Mouse (Mus musculus): ENCODE results near the gene Hspb8. TPM values are rescaled to one million over a fixed set of nuclear protein-coding genes. Genes with fewer than 3 reads are reported as not detected.

Gene Hspb8
- total and polyA plus RNA-seq, 3 experiments, result 0.16 TPM; not detected in 2

DNA sequence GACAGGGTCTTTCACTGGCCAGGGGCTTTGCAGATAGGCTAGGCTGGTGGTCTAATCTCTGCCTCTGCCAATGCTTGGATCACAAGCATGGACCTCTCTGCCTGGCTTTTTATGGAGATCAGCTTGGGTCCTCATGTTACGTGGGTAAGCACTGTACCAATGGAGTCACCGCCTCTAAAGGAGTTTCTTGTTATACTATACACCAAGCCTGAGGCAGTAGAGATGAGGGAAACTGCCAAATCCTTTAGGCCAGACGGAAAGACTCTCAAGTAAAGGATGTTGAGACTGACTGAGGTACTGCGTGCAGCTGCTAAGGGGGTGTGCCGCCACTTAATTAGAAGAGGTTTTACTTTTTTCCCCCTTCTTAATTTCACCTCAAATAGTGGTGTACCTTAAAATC lies 43.8 kb downstream of the Hspb8 start:
- TF ChIP-seq CTCF (IDR thresholded peaks at IDR 0.05; ENCODE audit: low read depth, low read length) (no peak), TAL1 (conservative IDR thresholded peaks at IDR 0.05; ENCODE audit: low read depth, low read length) (no peak), GATA1 (IDR thresholded peaks at IDR 0.05; ENCODE audit: borderline replicate concordance, low read length) (no peak), POLR2AphosphoS5 (IDR thresholded peaks at IDR 0.05; ENCODE audit: insufficient replicate concordance, low read depth, low read length) (no peak), GATA2 (IDR thresholded peaks at IDR 0.05; ENCODE audit: borderline replicate concordance, low read depth, low read length) (no peak)
- Histone ChIP-seq H3K4me3 (ENCODE audit: low read depth, low read length) (no peak overlapping the region), H3K4me1 (ENCODE audit: insufficient read depth, low read depth, low read length) (no peaks in the 10 kb centered on the region), H3K27me3 (ENCODE audit: insufficient read depth, low read length) (no peaks in the 10 kb centered on the region), H3K36me3 (replicated peaks) (no peaks in the 10 kb centered on the region), H3K9me3 (replicated peaks) (peaks cover 68% of the 10 kb centered on the region)
- no peak for DNase-seq (ENCODE audit: low spot score)
- no peak for ATAC-seq (ENCODE audit: extremely low read depth, insufficient number of reproducible peaks, low FRiP score, poor library complexity, severe bottlenecking)

- Histone ChIP-seq H3K36me3 (replicated peaks) (no peaks in the 10 kb centered on the region), H3K9me3 (replicated peaks) (peaks cover 86% of the 10 kb centered on the region), H3K4me1 (ENCODE audit: insufficient read depth, low read depth, low read length) (no peaks in the 10 kb centered on the region), H3K27me3 (ENCODE audit: insufficient read depth, low read length) (no peaks in the 10 kb centered on the region; the same call in 1 of the 2 replicates), H3K4me3 (ENCODE audit: low read depth, low read length) (no peak overlapping the region)
- no peak for DNase-seq (ENCODE audit: low spot score)
- ATAC-seq (ENCODE audit: extremely low read depth, insufficient number of reproducible peaks, low FRiP score, poor library complexity, severe bottlenecking), result no peak
- TF ChIP-seq GATA2 (IDR thresholded peaks at IDR 0.05; ENCODE audit: borderline replicate concordance, low read depth, low read length) (no peak), CTCF (IDR thresholded peaks at IDR 0.05; ENCODE audit: low read depth, low read length) (no peak), POLR2AphosphoS5 (IDR thresholded peaks at IDR 0.05; ENCODE audit: insufficient replicate concordance, low read depth, low read length) (no peak), TAL1 (conservative IDR thresholded peaks at IDR 0.05; ENCODE audit: low read depth, low read length) (no peak), GATA1 (IDR thresholded peaks at IDR 0.05; ENCODE audit: borderline replicate concordance, low read length) (no peak)
Measured at GRCm38 (mm10) chr5:116367923-116368322, 54.7 kb downstream of the Hspb8 start.

- Histone ChIP-seq H3K4me3 (ENCODE audit: low read depth, low read length) (no peak overlapping the region), H3K36me3 (replicated peaks) (no peaks in the 10 kb centered on the region), H3K9me3 (replicated peaks) (peaks cover 80% of the 10 kb centered on the region), H3K27me3 (ENCODE audit: insufficient read depth, low read length) (no peaks in the 10 kb centered on the region; the same call in 1 of the 2 replicates), H3K4me1 (ENCODE audit: insufficient read depth, low read depth, low read length) (no peaks in the 10 kb centered on the region)
- ATAC-seq (ENCODE audit: extremely low read depth, insufficient number of reproducible peaks, low FRiP score, poor library complexity, severe bottlenecking) (no peak), DNase-seq (ENCODE audit: low spot score) (no peak)
- no peak for TF ChIP-seq CTCF (IDR thresholded peaks at IDR 0.05; ENCODE audit: low read depth, low read length)
- TF ChIP-seq GATA1 (IDR thresholded peaks at IDR 0.05; ENCODE audit: borderline replicate concordance, low read length), result no peak
- TF ChIP-seq GATA2 (IDR thresholded peaks at IDR 0.05; ENCODE audit: borderline replicate concordance, low read depth, low read length), result no peak
- TF ChIP-seq TAL1 (conservative IDR thresholded peaks at IDR 0.05; ENCODE audit: low read depth, low read length), result no peak
- no peak for TF ChIP-seq POLR2AphosphoS5 (IDR thresholded peaks at IDR 0.05; ENCODE audit: insufficient replicate concordance, low read depth, low read length)
Measured at GRCm38 (mm10) chr5:116366889-116367682, 55.6 kb downstream of the Hspb8 start.

- DNase-seq (ENCODE audit: low spot score), result no peak
- no peak for TF ChIP-seq CTCF (IDR thresholded peaks at IDR 0.05; ENCODE audit: low read depth, low read length)
- Histone ChIP-seq H3K36me3 (replicated peaks) (no peaks in the 10 kb centered on the region), H3K4me3 (ENCODE audit: low read depth, low read length) (no peak overlapping the region), H3K9me3 (replicated peaks) (peaks cover 58% of the 10 kb centered on the region), H3K4me1 (ENCODE audit: insufficient read depth, low read depth, low read length) (no peaks in the 10 kb centered on the region), H3K27me3 (ENCODE audit: insufficient read depth, low read length) (no peaks in the 10 kb centered on the region)
- no peak for ATAC-seq (ENCODE audit: extremely low read depth, insufficient number of reproducible peaks, low FRiP score, poor library complexity, severe bottlenecking)
Measured at GRCm38 (mm10) chr5:116361342-116361741, 61.3 kb downstream of the Hspb8 start.

GRCm38 (mm10) chr5:116360751-116361150 lies 61.9 kb downstream of the Hspb8 start:
- no peak for ATAC-seq (ENCODE audit: extremely low read depth, insufficient number of reproducible peaks, low FRiP score, poor library complexity, severe bottlenecking)
- H3K4me3 ChIP-seq (ENCODE audit: low read depth, low read length), result no peak overlapping the region
- DNase-seq (ENCODE audit: low spot score), result no peak
- TF ChIP-seq GATA1 (IDR thresholded peaks at IDR 0.05; ENCODE audit: borderline replicate concordance, low read length) (no peak), GATA2 (IDR thresholded peaks at IDR 0.05; ENCODE audit: borderline replicate concordance, low read depth, low read length) (no peak), TAL1 (conservative IDR thresholded peaks at IDR 0.05; ENCODE audit: low read depth, low read length) (no peak), POLR2AphosphoS5 (IDR thresholded peaks at IDR 0.05; ENCODE audit: insufficient replicate concordance, low read depth, low read length) (no peak), CTCF (IDR thresholded peaks at IDR 0.05; ENCODE audit: low read depth, low read length) (no peak)
- no peaks in the 10 kb centered on the region for H3K36me3 ChIP-seq (replicated peaks)
- no peaks in the 10 kb centered on the region for H3K4me1 ChIP-seq (ENCODE audit: insufficient read depth, low read depth, low read length)
- no peaks in the 10 kb centered on the region for H3K27me3 ChIP-seq (ENCODE audit: insufficient read depth, low read length)
- H3K9me3 ChIP-seq (replicated peaks), result peaks cover 57% of the 10 kb centered on the region

Other genes starting within 250 kb of the Hspb8 start
- gene Ccdc60, start 133.9 kb downstream of the Hspb8 start, total RNA-seq (2014; fragmentation: Nextera tagmentation), result not detected in 2 replicates
- gene Ccdc60, start 133.9 kb downstream of the Hspb8 start, total RNA-seq (2017), result not detected in 2 replicates
- gene Ccdc60, start 133.9 kb downstream of the Hspb8 start, polyA plus RNA-seq (2012), result not detected in 2 replicates
- not detected in 2 replicates for gene Srrm4, start 169.0 kb upstream of the Hspb8 start, total RNA-seq (2014; fragmentation: Nextera tagmentation)
- gene Srrm4, start 169.0 kb upstream of the Hspb8 start, total RNA-seq (2017), result 0.11 and 0.70 TPM in 2 replicates
- gene Srrm4, start 169.0 kb upstream of the Hspb8 start, polyA plus RNA-seq (2012), result not detected in 2 replicates